Mouse (Mus musculus) forebrain, embryonic 10.5 days (tissue): ENCODE measurements at regions not wholly inside any gene's neighbourhood (a gene's known extent, or its start where the extent isn't known, plus 50 kb on each side); places are given as distances from the start of the nearest gene placed in this dataset.

ENCODE experiments used
- DNase-seq: peaks from one replicate; pipeline ENCODE4 v3.0.0-alpha.2; 2017; ENCODE audit warnings: low spot score; ENCODE audit errors: extremely low spot score
- H3K27ac ChIP-seq: fragments of 300-500 bp; sonication (generic); 2 replicates; pipeline ENCODE4 v1.5.1; 2016; ENCODE audit warnings: mild to moderate bottlenecking
- H3K27me3 ChIP-seq: fragments of 300-500 bp; sonication (generic); 2 replicates; pipeline ENCODE4 v1.6.1; 2016; ENCODE audit warnings: mild to moderate bottlenecking; ENCODE audit not compliant: poor library complexity, severe bottlenecking
- H3K36me3 ChIP-seq: fragments of 300-500 bp; sonication (generic); replicated peaks from 2 replicates; pipeline ENCODE4 v1.6.1; 2016; ENCODE audit warnings: mild to moderate bottlenecking, moderate library complexity
- H3K4me1 ChIP-seq: fragments of 300-500 bp; sonication (generic); 2 replicates; pipeline ENCODE4 v1.6.1; 2016
- H3K4me3 ChIP-seq: fragments of 300-500 bp; sonication (generic); 2 replicates; pipeline ENCODE4 v1.5.1; 2016; ENCODE audit warnings: mild to moderate bottlenecking, moderate library complexity
- H3K9me3 ChIP-seq: fragments of 300-500 bp; sonication (generic); 2 replicates; pipeline ENCODE4 v1.6.1; 2016; ENCODE audit warnings: mild to moderate bottlenecking, moderate library complexity
- WGBS: fragments of 180-500 bp; shearing (Covaris S2); methylation state at CpG from one replicate; pipeline ENCODE4 v1.1.7; 2016; 5-methylcytosine and 5-hydroxymethylcytosine counted together

GRCm38 (mm10) chr7:71936690-71937089 is 369.7 kb downstream of the Mctp2 start:
- WGBS: 75% methylated on average over 4 of the region's 4 CpGs
- Histone ChIP-seq H3K4me3 (no peak overlapping the region), H3K4me1 (peaks cover 5% of the 10 kb centered on the region), H3K9me3 (no peaks in the 10 kb centered on the region), H3K36me3 (no peaks in the 10 kb centered on the region), H3K27me3 (no peaks in the 10 kb centered on the region), H3K27ac (no peak overlapping the region)
- DNase-seq: no peak
